Mouse (Mus musculus) liver (tissue): ENCODE measurements at regions not wholly inside any gene's neighbourhood (a gene's known extent, or its start where the extent isn't known, plus 50 kb on each side); places are given as distances from the start of the nearest gene placed in this dataset.
A peak's percentile ranks its signal among the peaks of the same experiment; 100 is the strongest.
"Not testable (repeated sequence)": the region's sequence is repeated elsewhere in the genome, so short reads cannot be mapped to it uniquely, and the experiment has no call there.

Experiments used
- DNase-seq: peaks from one replicate; pipeline ENCODE4 v3.0.0-alpha.2; 2020; ENCODE audit warnings: mixed read lengths

GRCm38 (mm10) chr10:6182400-6182799 lies 260.2 kb upstream of the Rgs17 start:
- no peak for DNase-seq

GRCm38 (mm10) chr10:6164311-6164710 lies 242.1 kb upstream of the Rgs17 start:
- not testable (repeated sequence) for DNase-seq

GRCm38 (mm10) chr10:6156941-6157340 lies 234.7 kb upstream of the Rgs17 start:
- no peak for DNase-seq

- DNase-seq: no peak
Observed at GRCm38 (mm10) chr10:6134091-6134490, 211.9 kb upstream of the Rgs17 start.

GRCm38 (mm10) chr10:6124423-6124822 lies 202.2 kb upstream of the Rgs17 start:
- not testable (repeated sequence) for DNase-seq

GRCm38 (mm10) chr10:6114883-6115622 lies 192.9 kb upstream of the Rgs17 start:
- peak; percentile 10 for DNase-seq
